Mouse (Mus musculus): Measurements from ENCODE around the gene Gm45140. TPM values are rescaled to one million over a fixed set of nuclear protein-coding genes. Genes with fewer than 3 reads are reported as not detected.

The Gm45140 gene
- total RNA-seq, 2 experiments from 2014 or later = 3.7 to 4.4 TPM

GRCm38 (mm10) chr6:87806028-87806427 lies 29.6 kb downstream of the Gm45140 start:
- peak; percentile 46 for TF ChIP-seq CTCF (conservative IDR thresholded peaks at IDR 0.05)
- no peak overlapping the region for H3K4me3 ChIP-seq
- DNase-seq (ENCODE audit: low spot score in 2 of 2) = no peak
- H3K27ac ChIP-seq = no peak overlapping the region

- no peak for TF ChIP-seq CTCF (conservative IDR thresholded peaks at IDR 0.05)
- no peak overlapping the region for H3K27ac ChIP-seq
- no peak for DNase-seq (ENCODE audit: low spot score in 2 of 2)
- no peak overlapping the region for H3K4me3 ChIP-seq
Measured at GRCm38 (mm10) chr6:87805448-87805847, 30.1 kb downstream of the Gm45140 start.

- no peak for DNase-seq (ENCODE audit: low spot score in 2 of 2)
- TF ChIP-seq CTCF (conservative IDR thresholded peaks at IDR 0.05) = no peak
- H3K4me3 ChIP-seq = no peak overlapping the region
- no peak overlapping the region for H3K27ac ChIP-seq
Measured at GRCm38 (mm10) chr6:87804886-87805285, 30.7 kb downstream of the Gm45140 start.

- DNase-seq (ENCODE audit: low spot score in 2 of 2) = no peak
- Histone ChIP-seq H3K27ac (no peak overlapping the region), H3K4me3 (no peak overlapping the region)
- no peak for TF ChIP-seq CTCF (conservative IDR thresholded peaks at IDR 0.05)
Measured at GRCm38 (mm10) chr6:87804036-87804435, 31.6 kb downstream of the Gm45140 start.

- H3K4me3 ChIP-seq = no peak overlapping the region
- DNase-seq (ENCODE audit: low spot score in 2 of 2) = no peak
- no peak for TF ChIP-seq CTCF (conservative IDR thresholded peaks at IDR 0.05)
- H3K27ac ChIP-seq = no peak overlapping the region
Measured at GRCm38 (mm10) chr6:87802462-87802861, 33.1 kb downstream of the Gm45140 start.

GRCm38 (mm10) chr6:87799576-87799975 lies 36.0 kb downstream of the Gm45140 start:
- no peak overlapping the region for H3K27ac ChIP-seq
- TF ChIP-seq CTCF (conservative IDR thresholded peaks at IDR 0.05) = no peak
- no peak overlapping the region for H3K4me3 ChIP-seq
- DNase-seq (ENCODE audit: low spot score in 2 of 2) = no peak

- Histone ChIP-seq H3K27ac (no peak overlapping the region), H3K4me3 (no peak overlapping the region)
- no peak for TF ChIP-seq CTCF (conservative IDR thresholded peaks at IDR 0.05)
- no peak for DNase-seq (ENCODE audit: low spot score in 2 of 2)
Measured at GRCm38 (mm10) chr6:87797321-87797720, 38.3 kb downstream of the Gm45140 start.

- no peak for TF ChIP-seq CTCF (conservative IDR thresholded peaks at IDR 0.05)
- DNase-seq (ENCODE audit: low spot score in 2 of 2) = no peak
- no peak overlapping the region for H3K4me3 ChIP-seq
- H3K27ac ChIP-seq = no peak overlapping the region
Measured at GRCm38 (mm10) chr6:87796251-87796880, 39.2 kb downstream of the Gm45140 start.

- no peak for DNase-seq (ENCODE audit: low spot score in 2 of 2)
- no peak for TF ChIP-seq CTCF (conservative IDR thresholded peaks at IDR 0.05)
- H3K27ac ChIP-seq = no peak overlapping the region
- H3K4me3 ChIP-seq = no peak overlapping the region
Measured at GRCm38 (mm10) chr6:87795385-87796150, 40.0 kb downstream of the Gm45140 start.

- no peak overlapping the region for H3K4me3 ChIP-seq
- TF ChIP-seq CTCF (conservative IDR thresholded peaks at IDR 0.05) = no peak
- H3K27ac ChIP-seq = no peak overlapping the region
- no peak for DNase-seq (ENCODE audit: low spot score in 2 of 2)
Measured at GRCm38 (mm10) chr6:87793821-87794510, 41.6 kb downstream of the Gm45140 start.

GRCm38 (mm10) chr6:87791826-87792225 lies 43.8 kb downstream of the Gm45140 start:
- no peak for DNase-seq (ENCODE audit: low spot score in 2 of 2)
- TF ChIP-seq CTCF (conservative IDR thresholded peaks at IDR 0.05) = no peak
- no peak overlapping the region for H3K4me3 ChIP-seq
- no peak overlapping the region for H3K27ac ChIP-seq

- no peak for TF ChIP-seq CTCF (conservative IDR thresholded peaks at IDR 0.05)
- DNase-seq (ENCODE audit: low spot score in 2 of 2) = no peak
- Histone ChIP-seq H3K4me3 (no peak overlapping the region), H3K27ac (no peak overlapping the region)
Measured at GRCm38 (mm10) chr6:87790779-87791480, 44.7 kb downstream of the Gm45140 start.

GRCm38 (mm10) chr6:87789791-87790190 lies 45.8 kb downstream of the Gm45140 start:
- DNase-seq (ENCODE audit: low spot score in 2 of 2) = no peak
- no peak overlapping the region for H3K4me3 ChIP-seq
- no peak for TF ChIP-seq CTCF (conservative IDR thresholded peaks at IDR 0.05)
- no peak overlapping the region for H3K27ac ChIP-seq
